Mouse (Mus musculus) monocyte, adult 5-6 weeks (primary cell): Measurements from ENCODE around the gene Rnf224. TPM values are rescaled to one million over a fixed set of nuclear protein-coding genes. Genes with fewer than 3 reads are reported as not detected.

Experiments
- ATAC-seq: fragments of 153-309, 156-312 bp; replicated peaks from 2 replicates; pipeline ENCODE4 v1.8.0; 2017; ENCODE audit warnings: mild to moderate bottlenecking; ENCODE audit not compliant: low TSS enrichment, insufficient number of reproducible peaks, severe bottlenecking, poor library complexity, low FRiP score
- total RNA-seq: library from RNA; stranded (forward); fragments of 200-1000, 200-491, 200-594 nt; gene quantifications from 3 replicates; pipeline ENCODE4 v1.2.3, GENCODE M21; 2017

The Rnf224 gene
- total RNA-seq, 1 experiment from 2014 or later = not detected

GRCm38 (mm10) chr2:25231038-25231437 is 5.5 kb downstream of the Rnf224 start:
- ATAC-seq = no peak

- no peak for ATAC-seq
These were observed 6.0 kb downstream of the Rnf224 start for GRCm38 (mm10) chr2:25230581-25230980.

GRCm38 (mm10) chr2:25229582-25229981 is 7.0 kb downstream of the Rnf224 start:
- ATAC-seq = no peak

GRCm38 (mm10) chr2:25228995-25229530 is 7.5 kb downstream of the Rnf224 start:
- ATAC-seq = no peak

- ATAC-seq = peak; percentile 50
These were observed 8.1 kb downstream of the Rnf224 start for GRCm38 (mm10) chr2:25228431-25228889.

- no peak for ATAC-seq
These were observed 9.2 kb downstream of the Rnf224 start for GRCm38 (mm10) chr2:25227406-25227805.

- no peak for ATAC-seq
These were observed 9.7 kb downstream of the Rnf224 start for GRCm38 (mm10) chr2:25226864-25227263.

GRCm38 (mm10) chr2:25225811-25226379 is 10.7 kb downstream of the Rnf224 start:
- ATAC-seq = no peak

GRCm38 (mm10) chr2:25224766-25225752 is 11.5 kb downstream of the Rnf224 start:
- peak; percentile 88 for ATAC-seq

GRCm38 (mm10) chr2:25224492-25224765 is 12.2 kb downstream of the Rnf224 start, which contains the start of gene Tubb4b:
Gene Tubb4b (minus strand): TSS chr2:25224702.
- no peak for ATAC-seq

GRCm38 (mm10) chr2:25223681-25224491 is 12.7 kb downstream of the Rnf224 start:
- ATAC-seq = peak; percentile 1; the same call in 1 of the 2 replicates

GRCm38 (mm10) chr2:25221331-25221772 is 15.2 kb downstream of the Rnf224 start:
- ATAC-seq = no peak

- ATAC-seq = no peak
These were observed 18.1 kb downstream of the Rnf224 start, which contains the start of gene Fam166a for GRCm38 (mm10) chr2:25218445-25218844. Gene Fam166a (plus strand): TSS chr2:25218745.

GRCm38 (mm10) chr2:25217666-25218065 is 18.9 kb downstream of the Rnf224 start:
- no peak for ATAC-seq

GRCm38 (mm10) chr2:25214444-25214843 is 22.1 kb downstream of the Rnf224 start, which contains the start of gene Stpg3:
Gene Stpg3 (minus strand): TSS chr2:25214637.
- no peak for ATAC-seq

- ATAC-seq = no peak
These were observed 23.2 kb downstream of the Rnf224 start for GRCm38 (mm10) chr2:25213266-25213865.

- peak; percentile 97 for ATAC-seq
These were observed 25.4 kb downstream of the Rnf224 start, which contains the start of gene Nelfb for GRCm38 (mm10) chr2:25211121-25211670. Gene Nelfb (minus strand): TSS chr2:25211489.

GRCm38 (mm10) chr2:25210686-25211085 is 25.9 kb downstream of the Rnf224 start:
- ATAC-seq = peak; percentile 4; the same call in 1 of the 2 replicates
